Mouse (Mus musculus) heart, embryonic 14.5 days (tissue): ENCODE data around the gene Minpp1. TPM values are rescaled to one million over a fixed set of nuclear protein-coding genes. Genes with fewer than 3 reads are reported as not detected.

Experiments used
- ATAC-seq: fragments of 200-750 bp; cut with Nextera tagmentation; 2 replicates; pipeline ENCODE4 v1.8.0; 2017; ENCODE audit warnings: low read depth, moderate TSS enrichment; ENCODE audit not compliant: insufficient number of reproducible peaks, insufficient read depth, low FRiP score
- H3K27ac ChIP-seq, 2 experiments: fragments of 200-500 bp in 1 of 2; fragments of 300-500 bp in 1 of 2; sonication (generic) in 1 of 2; replicated peaks in 1 of 2; 2 replicates each; pipeline ENCODE4 v1.5.1; 2012 to 2014; ENCODE audit warnings: low read depth in 2 of 2, low read length in 2 of 2, control low read depth in 1 of 2, mild to moderate bottlenecking in 1 of 2, mixed read lengths in 1 of 2; ENCODE audit not compliant: control insufficient read depth in 1 of 2, insufficient read depth in 1 of 2
- H3K27me3 ChIP-seq: fragments of 300-500 bp; sonication (generic); 2 replicates; pipeline ENCODE4 v1.6.1; 2014; ENCODE audit warnings: mild to moderate bottlenecking, low read length, control low read depth; ENCODE audit not compliant: control insufficient read depth, insufficient read depth
- H3K36me3 ChIP-seq: fragments of 300-500 bp; sonication (generic); 2 replicates; pipeline ENCODE4 v1.6.1; 2014; ENCODE audit warnings: mild to moderate bottlenecking, control low read depth, low read length, mixed read lengths; ENCODE audit not compliant: control insufficient read depth, insufficient read depth
- H3K4me1 ChIP-seq, 2 experiments: fragments of 200-500 bp in 1 of 2; fragments of 300-500 bp in 1 of 2; sonication (generic) in 1 of 2; 2 replicates each; pipeline ENCODE4 v1.6.1; 2012 to 2014; ENCODE audit warnings: low read length in 2 of 2, control low read depth in 1 of 2, mixed read lengths in 1 of 2; ENCODE audit not compliant: control insufficient read depth in 2 of 2, insufficient read depth in 2 of 2
- H3K4me2 ChIP-seq: fragments of 300-500 bp; sonication (generic); 2 replicates; pipeline ENCODE4 v1.6.1; 2014; ENCODE audit warnings: mild to moderate bottlenecking, low read length
- H3K4me3 ChIP-seq, 2 experiments: fragments of 200-500 bp in 1 of 2; fragments of 300-500 bp in 1 of 2; sonication (generic) in 1 of 2; 2 replicates each; pipeline ENCODE4 v1.5.1; 2012 to 2014; ENCODE audit warnings: low read length in 2 of 2, mild to moderate bottlenecking in 2 of 2, control low read depth in 1 of 2, low read depth in 1 of 2, moderate library complexity in 1 of 2; ENCODE audit not compliant: control insufficient read depth in 1 of 2, insufficient read depth in 1 of 2
- H3K9ac ChIP-seq: fragments of 300-500 bp; sonication (generic); 2 replicates; pipeline ENCODE4 v1.6.1; 2014; ENCODE audit warnings: mild to moderate bottlenecking, low read length
- H3K9me3 ChIP-seq: fragments of 300-500 bp; sonication (generic); 2 replicates; pipeline ENCODE4 v1.6.1; 2016; ENCODE audit warnings: low read length, control low read depth; ENCODE audit not compliant: control insufficient read depth
- WGBS: fragments of 180-500 bp; shearing (Covaris S2); extraction: QIAGEN DNeasy Blood & Tissue Kit; methylation state at CpG from one replicate; pipeline ENCODE4 v1.1.7; 2014; 5-methylcytosine and 5-hydroxymethylcytosine counted together
- polyA plus RNA-seq: library from polyadenylated mRNA; unstranded; fragments of >200 nt; fragmentation: Nextera tagmentation; extraction: Ambion mirVana; gene quantifications from 2 replicates; pipeline ENCODE4 v1.2.1, GENCODE M21; 2014

The Minpp1 gene
- polyA plus RNA-seq, 1 experiment from 2014 or later: 57.2 TPM

- Histone ChIP-seq H3K4me3 (no peak overlapping the region), H3K4me2 (no peak overlapping the region), H3K4me1 (no peaks in the 10 kb centered on the region), H3K9ac (no peak overlapping the region), H3K27me3 (no peaks in the 10 kb centered on the region), H3K9me3 (no peaks in the 10 kb centered on the region), H3K27ac (no peak overlapping the region), H3K36me3 (peaks cover 54% of the 10 kb centered on the region)
- ATAC-seq: no peak
- 95% methylated on average over 9 of the region's 9 CpGs for WGBS
Observed at GRCm38 (mm10) chr19:32516575-32516974, 31.0 kb downstream of the Minpp1 start.

- H3K27ac ChIP-seq: no peak overlapping the region
- no peaks in the 10 kb centered on the region for H3K9me3 ChIP-seq
- no peak for ATAC-seq
- H3K4me2 ChIP-seq: no peak overlapping the region
- no peak overlapping the region for H3K4me3 ChIP-seq
- H3K4me1 ChIP-seq: peaks cover 7 to 8% of the 10 kb centered on the region in 2 experiments
- no peak overlapping the region for H3K9ac ChIP-seq
- 82% methylated on average over 3 of the region's 3 CpGs for WGBS
- no peaks in the 10 kb centered on the region for H3K27me3 ChIP-seq
- H3K36me3 ChIP-seq: peaks cover 10% of the 10 kb centered on the region
Observed at GRCm38 (mm10) chr19:32521446-32521845, 35.9 kb downstream of the Minpp1 start.

- WGBS: 96% methylated on average over 5 of the region's 5 CpGs
- Histone ChIP-seq H3K27me3 (no peaks in the 10 kb centered on the region), H3K9me3 (no peaks in the 10 kb centered on the region), H3K4me1 (peaks cover 7 to 8% of the 10 kb centered on the region in 2 experiments), H3K36me3 (0 out of 2 replicates have a peak, but pooled peaks cover 2% of the 10 kb centered on the region), H3K27ac (no peak overlapping the region), H3K9ac (no peak overlapping the region), H3K4me2 (no peak overlapping the region), H3K4me3 (no peak overlapping the region)
- ATAC-seq: no peak
Observed at GRCm38 (mm10) chr19:32522247-32522646, 36.7 kb downstream of the Minpp1 start.

- 44% methylated on average over 8 of the region's 8 CpGs for WGBS
- Histone ChIP-seq H3K4me3 (no peak overlapping the region), H3K36me3 (no peaks in the 10 kb centered on the region), H3K9me3 (no peaks in the 10 kb centered on the region), H3K27me3 (no peaks in the 10 kb centered on the region), H3K27ac (no peak overlapping the region), H3K4me1 (peaks cover 7 to 8% of the 10 kb centered on the region in 2 experiments), H3K9ac (no peak overlapping the region), H3K4me2 (no peak overlapping the region)
- ATAC-seq: no peak
Observed at GRCm38 (mm10) chr19:32522753-32523307, 37.3 kb downstream of the Minpp1 start.

- Histone ChIP-seq H3K27ac (no peak overlapping the region), H3K9me3 (no peaks in the 10 kb centered on the region), H3K4me3 (no peak overlapping the region), H3K4me2 (no peak overlapping the region), H3K9ac (no peak overlapping the region), H3K36me3 (no peaks in the 10 kb centered on the region), H3K4me1 (peaks cover 7 to 8% of the 10 kb centered on the region in 2 experiments), H3K27me3 (no peaks in the 10 kb centered on the region)
- no peak for ATAC-seq
- 76% methylated on average over 14 of the region's 14 CpGs for WGBS
Observed at GRCm38 (mm10) chr19:32523769-32524515, 38.4 kb downstream of the Minpp1 start.

GRCm38 (mm10) chr19:32524516-32524860, 38.9 kb downstream of the Minpp1 start:
- 75% methylated on average over 3 of the region's 3 CpGs for WGBS
- H3K36me3 ChIP-seq: no peaks in the 10 kb centered on the region
- peaks cover 7 to 8% of the 10 kb centered on the region in 2 experiments for H3K4me1 ChIP-seq
- no peaks in the 10 kb centered on the region for H3K27me3 ChIP-seq
- H3K9ac ChIP-seq: no peak overlapping the region
- no peak for ATAC-seq
- H3K4me2 ChIP-seq: no peak overlapping the region
- H3K9me3 ChIP-seq: no peaks in the 10 kb centered on the region
- H3K27ac ChIP-seq: no peak overlapping the region
- H3K4me3 ChIP-seq: no peak overlapping the region

GRCm38 (mm10) chr19:32527139-32527538, 41.6 kb downstream of the Minpp1 start:
- H3K27me3 ChIP-seq: no peaks in the 10 kb centered on the region
- no peaks in the 10 kb centered on the region for H3K9me3 ChIP-seq
- no peak for ATAC-seq
- WGBS: 94% methylated on average over 5 of the region's 5 CpGs
- H3K36me3 ChIP-seq: no peaks in the 10 kb centered on the region
- H3K4me2 ChIP-seq: no peak overlapping the region
- H3K9ac ChIP-seq: no peak overlapping the region
- no peak overlapping the region for H3K4me3 ChIP-seq
- no peak overlapping the region for H3K27ac ChIP-seq
- peaks cover 8 to 13% of the 10 kb centered on the region in 2 experiments for H3K4me1 ChIP-seq
